Mouse (Mus musculus) gonadal fat pad, adult 2 months (tissue): ENCODE data around the gene B3gnt2. TPM values are rescaled to one million over a fixed set of nuclear protein-coding genes. Genes with fewer than 3 reads are reported as not detected.

Source experiments
- DNase-seq: peaks from one replicate; pipeline ENCODE4 v3.0.0-alpha.2; 2012; ENCODE audit warnings: low read depth
- polyA plus RNA-seq: library from polyadenylated mRNA; depleted of rRNA; stranded (reverse); fragments of >200 nt; gene quantifications from 2 replicates; pipeline ENCODE4 v1.2.3, GENCODE M21; 2012

B3gnt2 gene
- polyA plus RNA-seq, 1 experiment = 6.7 TPM

DNA sequence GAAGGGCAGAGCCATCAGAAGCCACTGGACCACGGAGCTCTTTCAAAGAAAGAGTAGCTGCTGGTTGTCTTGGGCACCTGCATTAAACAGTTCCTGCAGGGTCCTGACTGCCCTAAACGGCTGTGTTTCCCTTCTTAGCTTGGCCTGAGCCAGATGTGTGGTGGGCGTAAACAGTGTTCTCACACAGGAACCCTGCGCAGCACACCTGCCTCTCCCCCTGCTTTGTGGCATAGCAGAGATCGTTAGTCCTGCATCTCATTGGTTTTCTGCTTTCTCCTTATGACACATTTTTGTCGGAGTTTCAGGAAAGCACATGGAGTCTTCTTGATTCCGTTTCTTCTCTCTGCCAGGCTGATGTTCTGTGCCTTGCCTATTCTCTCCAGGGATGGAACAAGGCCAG lies 44.9 kb downstream of the B3gnt2 start:
- no peak for DNase-seq

DNA sequence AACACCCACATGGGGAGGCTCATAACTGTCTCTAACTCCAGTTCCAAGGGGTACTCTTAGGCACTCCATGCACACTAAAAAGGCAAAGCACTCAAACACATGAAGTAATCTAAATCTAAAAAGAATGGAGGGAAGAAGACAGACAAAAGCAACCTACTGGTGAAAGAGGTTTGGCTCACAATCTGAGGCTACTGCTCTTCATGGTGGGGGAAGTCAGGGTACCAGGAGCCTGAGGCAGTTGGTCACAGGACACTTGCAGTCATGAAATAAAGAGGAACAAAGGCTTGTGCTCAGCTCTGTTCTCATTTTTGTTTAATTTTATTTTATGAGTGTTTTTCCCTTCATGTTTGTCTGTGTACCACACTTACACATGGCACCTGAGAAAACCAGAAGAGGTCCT lies 45.6 kb downstream of the B3gnt2 start:
- no peak for DNase-seq

DNA sequence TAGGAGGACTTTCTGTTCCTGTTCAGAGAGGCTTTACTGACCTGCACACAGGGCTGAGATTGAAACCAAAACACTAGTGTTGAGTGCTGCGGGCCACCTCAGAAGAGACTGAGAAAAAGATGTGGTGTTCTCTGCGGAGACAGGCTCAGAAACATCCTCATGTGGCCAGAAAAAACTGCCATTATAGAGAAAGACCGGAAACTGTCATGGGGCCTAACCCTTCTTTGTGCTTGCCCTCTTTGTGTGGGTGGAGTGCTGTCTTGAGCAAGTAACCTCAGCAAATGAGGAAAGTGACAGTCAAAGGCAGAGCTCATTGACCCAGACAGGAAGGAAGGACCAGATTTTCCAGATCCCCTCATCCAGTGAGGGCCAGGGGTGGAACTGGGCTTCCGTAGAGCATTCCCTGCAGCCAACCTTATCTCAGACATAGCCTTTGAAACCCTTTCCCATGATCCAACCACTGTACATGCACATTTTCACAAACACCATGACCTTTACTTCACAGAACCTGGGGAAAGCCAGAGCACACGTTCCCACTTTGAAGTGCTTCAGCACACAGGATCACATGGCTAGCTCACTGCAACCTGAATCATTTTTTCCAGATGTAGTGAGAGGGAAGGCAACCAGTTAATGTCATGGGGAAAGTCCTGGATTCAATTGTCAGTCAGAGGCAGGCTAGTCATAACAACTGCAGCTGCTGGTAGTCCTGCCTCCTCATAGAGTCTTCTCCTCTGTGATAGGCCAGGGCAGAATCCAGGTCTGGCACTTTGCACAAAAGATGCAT lies 46.6 kb downstream of the B3gnt2 start:
- DNase-seq = no peak

DNA sequence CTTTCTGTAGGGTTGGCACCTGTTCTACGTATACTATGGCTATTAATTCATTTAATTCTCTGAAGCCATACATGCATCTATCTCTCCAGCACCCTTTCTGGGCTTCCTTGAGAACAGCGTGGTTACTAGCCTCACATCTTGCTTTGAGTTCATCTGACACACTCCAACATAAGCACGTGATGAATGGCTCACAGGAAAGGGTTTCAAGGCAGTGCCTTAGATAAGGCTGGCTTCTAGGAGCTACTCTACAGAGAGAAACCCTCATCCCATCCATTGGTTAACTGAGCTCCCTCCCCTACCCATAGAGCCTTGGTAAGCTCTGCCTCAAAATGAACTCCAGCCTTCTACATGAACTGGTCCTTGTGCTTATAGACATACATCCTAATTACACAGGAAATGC lies 47.3 kb downstream of the B3gnt2 start:
- no peak for DNase-seq

DNA sequence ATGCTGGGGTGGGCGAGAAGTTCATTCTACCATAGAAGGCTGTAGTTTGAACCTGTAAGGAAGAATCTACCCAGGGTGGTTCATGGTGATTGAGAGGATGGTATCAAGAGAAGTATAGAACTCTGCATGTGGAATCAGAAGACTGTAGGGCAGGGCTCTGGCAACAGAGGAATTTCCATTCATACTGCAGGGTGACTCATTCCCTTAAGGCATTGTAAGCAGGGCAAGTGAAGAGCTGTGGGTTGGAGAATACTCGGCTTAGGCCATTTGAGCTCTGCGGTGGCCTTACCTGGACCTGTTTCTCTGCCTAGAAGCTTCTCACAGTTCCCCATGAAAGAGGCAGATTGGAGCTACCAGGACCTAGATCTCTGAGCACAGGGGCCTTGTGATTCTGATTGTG lies 49.3 kb downstream of the B3gnt2 start:
- no peak for DNase-seq

DNA sequence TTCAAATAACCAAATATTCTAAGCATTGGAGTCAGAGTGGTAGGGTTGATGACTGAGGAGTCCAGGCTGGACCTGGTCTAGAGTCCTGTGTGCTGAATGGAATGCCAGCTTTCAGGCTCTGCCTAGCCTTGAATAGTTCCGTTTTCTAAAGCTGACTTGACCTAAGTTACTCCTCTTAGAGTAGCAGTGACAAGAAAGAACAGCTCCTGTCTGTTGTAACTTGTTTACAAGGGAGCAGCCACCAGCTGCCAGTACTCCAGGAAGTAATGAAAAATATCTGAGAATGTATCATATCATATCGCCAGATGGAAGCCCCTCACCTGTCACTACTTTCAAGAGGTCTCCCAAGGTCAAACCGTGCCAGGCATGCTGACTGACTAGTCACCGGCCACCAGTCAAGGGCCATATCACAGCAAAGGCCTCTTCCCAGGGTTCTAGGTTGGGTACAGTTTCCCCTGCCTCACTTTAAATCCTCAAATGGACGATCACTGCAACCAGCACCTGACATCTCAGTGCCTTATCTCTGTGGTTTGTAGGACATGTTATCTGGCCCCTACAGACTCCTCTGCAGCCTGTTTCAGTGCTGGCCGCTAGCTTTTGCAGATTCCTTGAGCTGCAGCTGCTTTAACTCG lies 51.2 kb downstream of the B3gnt2 start:
- DNase-seq = no peak

DNA sequence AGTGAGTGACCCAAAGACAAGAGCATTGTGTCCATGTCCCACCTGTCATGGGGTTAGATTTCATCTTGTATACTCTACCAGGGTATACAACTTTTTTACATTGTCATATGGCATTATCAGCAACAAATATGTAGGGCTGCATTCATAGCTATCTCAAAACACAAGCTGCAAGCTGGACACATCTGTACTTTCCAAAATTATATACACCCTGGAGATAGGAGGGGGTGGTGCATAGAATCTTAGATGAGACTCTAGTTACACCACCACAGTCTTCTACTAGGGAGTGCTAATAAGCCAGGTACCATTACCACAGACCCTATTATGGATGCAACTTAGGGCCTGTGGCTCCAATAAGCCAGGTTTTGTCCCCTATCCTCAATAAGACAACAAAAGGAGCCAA lies 52.7 kb downstream of the B3gnt2 start:
- no peak for DNase-seq

DNA sequence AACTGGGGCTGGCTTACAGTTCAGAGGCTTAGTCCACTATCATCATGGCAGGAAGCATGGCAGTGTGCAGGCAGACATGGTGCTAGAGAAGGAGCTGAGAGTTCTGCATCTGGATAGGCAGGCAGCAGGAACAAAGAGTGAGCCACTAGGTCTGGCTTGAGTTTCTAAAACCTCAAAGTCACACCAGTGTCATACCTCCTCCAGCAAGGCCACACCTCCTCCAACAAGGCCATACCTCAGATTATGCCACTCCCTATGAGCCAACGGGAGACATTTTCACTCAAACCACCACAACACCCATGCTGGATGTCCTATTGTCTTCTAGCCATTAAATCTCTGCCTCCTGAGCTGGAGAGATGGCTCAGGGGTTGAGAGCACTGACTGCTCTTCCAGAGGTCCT lies 55.6 kb downstream of the B3gnt2 start:
- DNase-seq = no peak

DNA sequence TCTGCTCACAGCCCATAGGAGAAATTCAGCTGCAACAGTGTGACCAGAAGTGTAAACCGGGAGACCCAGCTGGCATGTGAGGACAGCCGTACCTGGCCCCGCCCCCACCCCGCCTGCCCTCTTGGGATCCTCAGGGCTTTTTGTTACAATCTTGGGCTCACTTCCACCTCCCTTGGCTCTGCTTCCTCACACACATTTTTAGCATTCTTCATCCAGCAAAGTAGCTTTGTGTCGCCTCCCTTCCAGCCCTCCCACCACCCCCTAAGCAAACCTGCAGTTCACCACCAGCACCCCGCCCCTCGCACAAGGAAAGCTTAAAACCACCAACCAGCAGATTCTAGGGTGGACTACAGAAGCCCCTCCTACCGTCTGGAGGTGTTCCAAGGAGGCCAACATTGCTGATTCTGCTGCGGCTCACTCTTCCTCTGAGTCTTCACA lies 60.8 kb downstream of the B3gnt2 start:
- DNase-seq = no peak

DNA sequence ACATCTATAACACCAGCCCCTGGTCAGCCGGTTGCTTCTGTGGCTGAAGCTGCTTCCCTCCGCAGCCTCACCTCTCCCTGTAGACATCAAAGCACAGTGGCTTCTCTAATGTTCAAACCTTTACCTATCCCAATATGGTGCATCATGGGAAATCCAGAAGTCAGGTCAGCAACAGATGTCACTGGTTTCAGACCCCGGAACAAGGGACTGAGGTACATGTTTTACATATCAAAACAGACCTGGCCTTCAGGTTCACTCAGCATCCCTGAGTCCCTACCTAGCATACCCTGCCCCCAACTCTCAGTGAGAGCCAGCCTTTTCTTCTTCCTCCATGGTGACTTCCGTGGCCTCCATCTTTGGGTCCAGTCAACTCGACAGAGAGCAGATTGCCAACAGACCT lies 61.8 kb downstream of the B3gnt2 start:
- DNase-seq = no peak

DNA sequence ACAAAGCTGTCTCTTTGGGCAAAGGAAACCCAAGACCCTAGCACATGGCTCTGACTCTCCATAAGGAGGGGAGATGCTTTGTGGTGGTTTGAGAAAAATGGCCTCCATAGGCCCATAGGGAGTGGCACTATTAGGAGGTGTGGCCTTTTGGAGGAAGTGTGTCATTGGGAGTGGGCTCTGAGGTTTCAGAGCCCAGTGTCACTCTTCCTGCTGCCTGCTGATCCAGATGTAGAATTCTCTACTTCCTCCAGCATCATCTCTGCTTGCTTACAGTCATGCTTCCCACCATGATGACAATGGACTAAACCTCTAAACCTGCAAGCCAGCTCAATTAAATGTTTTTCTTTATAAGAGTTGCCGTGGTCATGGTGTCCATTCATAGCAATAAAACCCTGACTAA lies 66.0 kb downstream of the B3gnt2 start:
- DNase-seq = no peak

DNA sequence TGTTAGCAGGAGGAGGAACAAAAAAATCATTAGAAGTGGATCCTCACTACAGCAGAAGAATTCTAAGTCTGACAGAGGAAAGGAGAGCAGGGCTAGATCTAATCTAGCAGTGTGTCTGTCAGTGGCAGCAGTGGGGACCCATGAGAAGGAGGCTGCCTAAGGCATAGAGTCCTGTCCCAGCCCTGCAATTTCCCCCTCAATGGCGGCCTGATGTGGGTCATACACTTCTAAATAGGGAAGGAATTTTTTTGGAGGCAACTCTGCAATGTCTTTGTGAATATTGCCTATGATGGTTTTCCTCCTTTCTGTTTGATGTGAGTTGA lies 66.9 kb downstream of the B3gnt2 start:
- no peak for DNase-seq

DNA sequence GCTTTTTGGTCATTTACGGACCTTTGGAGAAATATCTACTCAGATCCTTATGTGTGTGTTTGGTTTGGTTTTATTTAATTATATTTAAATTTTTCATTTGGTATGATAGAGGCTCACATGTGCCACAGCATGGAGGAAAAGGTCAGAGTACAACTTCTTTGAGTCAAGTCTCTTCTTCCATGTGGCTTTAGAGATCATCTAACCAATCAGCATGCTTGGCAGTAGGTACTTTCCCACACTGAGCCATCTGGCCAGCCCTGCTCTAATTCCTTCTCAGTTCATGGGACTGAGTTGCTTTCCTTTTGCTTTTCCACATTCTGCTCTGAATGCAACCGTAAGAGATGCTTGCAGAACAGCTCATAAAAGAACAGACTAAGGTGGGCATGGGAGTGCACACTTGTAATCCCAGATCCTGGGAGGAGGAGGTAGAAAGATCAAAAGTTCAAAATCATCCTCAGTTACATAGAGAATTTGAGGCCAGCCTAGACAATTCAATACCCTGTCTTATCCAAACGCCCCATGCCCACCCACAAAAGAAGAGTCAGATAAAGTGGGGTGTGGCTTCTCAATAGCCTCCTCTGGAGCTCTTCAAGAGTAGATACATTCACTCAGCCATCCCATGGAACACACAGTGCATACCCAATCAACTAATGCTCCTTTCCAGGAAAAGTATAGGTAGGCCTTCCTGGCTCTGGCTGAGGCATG lies 67.4 kb downstream of the B3gnt2 start:
- no peak for DNase-seq

DNA sequence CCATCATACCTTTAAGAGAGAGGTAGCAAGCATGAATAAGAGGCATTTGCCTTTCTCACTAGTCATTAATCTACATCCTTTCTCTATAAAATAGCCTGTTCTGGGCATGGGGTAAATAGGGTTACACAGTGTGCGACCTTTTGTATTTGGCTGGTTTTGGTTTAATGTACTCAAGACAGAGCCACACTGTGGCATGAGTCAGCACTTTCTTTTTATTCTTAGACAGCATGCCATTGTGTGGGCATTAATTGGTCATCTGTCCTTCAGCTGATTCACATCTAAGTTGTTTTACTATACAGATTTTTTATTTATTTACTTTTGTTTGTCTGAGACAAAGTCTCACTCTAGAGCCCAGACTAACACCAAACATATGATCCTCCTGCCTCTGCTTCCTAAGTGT lies 68.6 kb downstream of the B3gnt2 start:
- DNase-seq = no peak

DNA sequence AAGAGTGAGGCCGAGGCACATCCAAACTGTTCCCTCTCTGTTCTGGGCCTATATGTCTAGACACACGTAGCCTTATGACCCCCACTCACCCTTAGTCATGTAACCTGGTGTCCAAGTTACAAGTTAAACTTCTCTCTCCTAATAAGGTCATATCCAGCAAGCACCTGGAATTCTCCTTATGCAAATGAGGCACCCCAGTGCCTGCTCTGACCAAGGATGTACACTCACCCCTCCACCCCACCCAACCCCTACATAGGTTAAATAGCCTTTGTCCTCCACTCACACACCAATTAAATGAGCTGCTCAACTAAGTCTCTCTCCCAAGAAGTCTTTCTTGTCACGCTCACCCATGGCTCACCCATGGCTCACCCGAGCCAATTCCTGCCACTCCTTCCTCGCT lies 69.0 kb downstream of the B3gnt2 start:
- DNase-seq = no peak

DNA sequence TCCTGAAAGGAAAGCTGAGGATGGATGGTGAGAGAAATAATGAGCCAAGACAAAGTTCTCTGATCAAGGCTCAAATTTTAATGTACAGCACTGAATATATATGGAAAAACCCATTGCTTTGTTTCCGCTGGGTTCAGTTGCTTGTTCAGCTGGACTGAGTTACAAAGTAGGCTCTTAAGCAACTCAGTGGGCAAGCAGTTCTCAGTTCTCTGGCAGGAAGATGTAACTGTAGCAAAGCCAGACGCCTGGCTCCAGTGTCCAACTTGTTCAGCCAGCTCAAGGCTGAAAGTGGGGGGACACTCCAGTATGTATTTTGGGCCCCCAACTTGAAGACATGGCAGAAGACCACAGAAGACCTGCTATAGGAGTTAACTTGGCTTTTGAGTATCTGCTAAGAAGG lies 72.9 kb downstream of the B3gnt2 start:
- DNase-seq = no peak

DNA sequence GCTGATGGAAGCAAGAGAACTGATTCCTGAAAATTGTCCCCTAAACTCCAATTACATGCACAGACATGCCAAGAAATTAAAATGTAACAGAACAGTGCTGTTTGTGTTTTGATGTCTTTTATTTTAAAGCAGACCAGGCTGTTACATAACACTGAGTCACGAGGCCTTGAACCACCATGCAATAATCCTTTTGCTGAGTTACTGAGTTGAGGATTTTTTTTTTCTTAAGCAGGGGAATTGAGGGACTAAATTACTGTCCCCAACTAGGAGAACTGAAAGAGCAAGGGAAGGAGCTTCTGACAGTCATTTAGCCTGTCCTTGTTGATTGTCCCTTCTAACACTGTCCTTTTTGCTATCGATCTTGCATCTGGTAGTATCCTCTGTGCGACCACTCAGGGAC lies 76.3 kb downstream of the B3gnt2 start:
- DNase-seq = no peak

DNA sequence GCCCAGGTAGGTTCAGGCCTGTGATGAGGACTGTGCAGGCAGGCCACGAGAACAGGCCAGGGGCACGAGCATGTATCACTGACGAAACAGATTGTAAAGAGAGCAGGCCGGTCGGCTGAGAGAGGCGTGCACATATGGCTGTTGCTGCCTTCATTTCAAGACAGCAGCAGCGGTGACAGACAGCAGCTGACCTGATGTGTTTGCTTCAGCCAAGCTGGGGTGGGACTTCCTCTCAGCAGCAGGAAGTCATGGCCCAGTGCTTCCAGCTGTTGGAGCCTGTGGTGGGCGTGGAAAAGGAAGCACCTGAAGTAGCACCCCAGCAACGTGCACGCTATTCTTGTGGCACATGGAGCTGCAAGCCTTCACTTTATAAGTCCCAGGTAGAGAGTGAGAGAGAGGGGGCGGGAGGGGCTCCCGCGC lies 78.0 kb downstream of the B3gnt2 start:
- DNase-seq = no peak

DNA sequence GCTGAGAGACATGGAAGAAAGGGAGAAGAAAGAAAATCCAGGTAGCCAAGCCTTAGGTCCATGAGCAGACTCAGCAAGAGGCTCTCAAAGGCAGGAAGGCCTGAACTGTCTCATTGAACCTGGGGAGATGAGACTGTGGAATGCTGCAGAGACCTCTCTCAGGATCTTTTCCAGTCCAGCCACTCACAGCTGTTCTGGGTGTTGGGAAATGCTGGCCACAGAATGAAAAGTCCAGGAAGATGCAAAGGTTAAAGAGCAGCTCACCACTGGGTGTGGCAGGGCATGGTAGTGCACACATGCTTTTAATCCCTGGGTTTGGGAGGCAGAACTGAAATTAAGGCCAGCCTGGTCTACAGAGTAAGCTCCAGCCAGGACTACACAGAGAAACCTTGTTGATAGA lies 79.6 kb downstream of the B3gnt2 start:
- no peak for DNase-seq

DNA sequence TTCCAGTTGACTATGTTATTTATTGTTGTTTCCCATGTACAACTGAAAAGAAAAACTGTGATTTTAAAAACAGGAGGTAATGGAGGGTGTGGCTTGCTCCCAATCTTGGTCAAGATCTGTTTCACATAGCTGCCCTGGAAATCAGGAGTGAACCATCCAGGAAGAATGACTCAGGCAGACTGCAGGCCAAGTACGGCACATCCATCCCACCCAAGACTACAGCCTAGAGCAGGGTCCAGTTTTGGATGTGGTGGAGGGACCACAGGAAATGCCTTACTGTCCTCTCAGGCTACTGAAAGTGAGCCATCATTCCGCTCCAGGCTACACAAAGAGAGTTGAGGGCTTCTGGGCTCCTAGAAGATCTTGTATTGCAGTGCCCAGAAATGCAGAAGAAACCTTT lies 80.0 kb downstream of the B3gnt2 start:
- DNase-seq = no peak

DNA sequence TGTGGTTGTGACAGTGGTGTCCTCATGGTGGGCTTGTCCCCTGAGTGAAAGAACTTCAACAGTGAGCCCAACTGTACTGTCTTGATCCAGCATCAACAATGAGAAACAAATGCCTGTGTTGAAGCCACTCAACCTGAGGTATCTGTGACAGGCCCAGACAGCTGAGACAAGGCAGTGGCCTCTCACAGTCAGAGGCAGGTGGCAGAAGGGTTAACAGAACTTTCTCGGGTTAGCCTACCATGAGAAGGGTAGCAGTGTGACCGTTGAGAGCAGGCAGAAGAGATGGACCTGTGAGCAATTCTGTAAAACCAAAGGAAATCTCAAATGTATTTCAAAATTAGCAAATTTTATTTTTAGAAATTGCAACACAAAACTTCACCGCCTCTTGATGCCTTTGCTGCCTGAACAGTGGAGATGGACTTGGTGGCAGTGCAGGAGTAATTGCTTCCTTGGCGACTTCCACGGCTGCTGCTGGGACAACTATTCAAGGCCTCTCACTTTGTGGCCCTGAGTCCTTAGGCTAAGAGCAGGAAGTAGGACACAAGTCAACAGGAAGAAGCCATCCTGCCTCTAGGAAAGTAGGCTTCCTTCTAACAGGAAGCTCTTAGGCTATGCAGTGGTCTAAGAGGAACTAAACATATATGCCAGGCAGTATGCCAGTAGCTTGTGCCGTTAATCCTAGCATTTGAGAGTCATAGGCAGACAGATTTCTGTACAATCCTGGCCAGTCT lies 80.8 kb downstream of the B3gnt2 start:
- DNase-seq = no peak

DNA sequence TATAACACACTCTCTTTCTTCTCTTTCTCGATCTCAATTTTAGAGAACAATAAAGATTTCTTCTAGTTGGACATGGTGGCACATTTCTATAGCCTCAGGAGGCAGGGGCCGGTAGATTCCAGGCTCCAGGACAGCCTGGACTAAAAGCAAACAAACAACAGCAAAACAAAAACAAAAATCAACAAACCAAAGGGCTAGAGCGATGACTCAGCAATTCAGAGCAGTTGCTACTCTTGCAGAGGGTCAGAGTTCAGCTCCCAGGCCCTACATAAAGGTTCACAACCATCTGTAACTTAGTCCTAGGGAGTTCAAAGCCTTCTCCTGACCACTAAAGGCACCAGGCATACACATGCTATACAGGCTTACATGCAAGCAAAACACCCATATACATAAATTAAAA lies 82.2 kb downstream of the B3gnt2 start:
- no peak for DNase-seq

DNA sequence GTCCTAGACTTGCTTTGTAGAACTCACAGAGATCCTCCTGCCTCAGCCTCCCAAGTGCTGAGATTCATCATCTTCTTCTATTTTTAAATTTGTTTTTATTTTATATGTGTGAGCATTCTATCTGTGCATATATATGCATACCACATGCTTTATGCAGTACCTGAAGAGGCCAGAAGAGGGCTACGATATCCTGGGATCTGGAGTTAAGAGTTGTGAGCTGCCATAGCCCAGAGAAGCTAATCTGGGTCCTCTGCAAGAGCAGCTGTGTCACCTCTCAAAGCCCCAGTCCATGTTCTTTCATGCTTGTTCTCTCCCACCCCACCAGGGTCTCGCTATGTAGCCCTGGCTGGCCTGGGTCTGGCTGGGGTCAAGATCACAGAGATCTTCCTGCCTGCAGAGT lies 83.2 kb downstream of the B3gnt2 start:
- no peak for DNase-seq
